Mouse (Mus musculus): ENCODE measurements around the gene Taf5. TPM values are rescaled to one million over a fixed set of nuclear protein-coding genes. Genes with fewer than 3 reads are reported as not detected.
A peak's percentile ranks its signal among the peaks of the same experiment; 100 is the strongest.

Taf5 gene
- polyA plus RNA-seq, 1 experiment from 2014 or later = 12.3 TPM

- DNase-seq (ENCODE audit: low spot score) = no peak
- peaks cover 10% of the 10 kb centered on the region; the same call in 1 of the 2 replicates for H3K4me1 ChIP-seq (ENCODE audit: control insufficient read depth, insufficient read depth, low read length)
- ATAC-seq (ENCODE audit: insufficient number of reproducible peaks, low FRiP score, low TSS enrichment, low read depth) = no peak
- H3K27me3 ChIP-seq (ENCODE audit: control insufficient read depth, insufficient read depth, low read length) = no peaks in the 10 kb centered on the region
- peaks cover 3% of the 10 kb centered on the region; the same call in 1 of the 2 replicates for H3K36me3 ChIP-seq (ENCODE audit: control insufficient read depth, insufficient read depth, low read length)
- no peak overlapping the region for H3K27ac ChIP-seq (replicated peaks; ENCODE audit: low read depth, low read length)
- 66% methylated on average over 4 of the region's 4 CpGs for WGBS
- no peak overlapping the region for H3K4me3 ChIP-seq (ENCODE audit: low read depth, low read length)
- H3K9ac ChIP-seq (ENCODE audit: low read length) = no peak overlapping the region
- peak overlapping the region; percentile 77; the same call in 1 of the 2 replicates for H3K4me2 ChIP-seq (ENCODE audit: low read depth, severe bottlenecking)
- H3K9me3 ChIP-seq (ENCODE audit: control insufficient read depth, low read length) = no peaks in the 10 kb centered on the region
These were observed 18.5 kb upstream of the Taf5 start for GRCm38 (mm10) chr19:47049061-47049460.

- Histone ChIP-seq H3K27ac (replicated peaks; ENCODE audit: low read depth, low read length) (no peak overlapping the region), H3K9ac (ENCODE audit: low read length) (peak overlapping the region; percentile 84), H3K36me3 (ENCODE audit: control insufficient read depth, insufficient read depth, low read length) (peaks cover 3% of the 10 kb centered on the region; the same call in 1 of the 2 replicates), H3K4me1 (ENCODE audit: control insufficient read depth, insufficient read depth, low read length) (peaks cover 10% of the 10 kb centered on the region; the same call in 1 of the 2 replicates), H3K4me2 (ENCODE audit: low read depth, severe bottlenecking) (peak overlapping the region; percentile 77), H3K9me3 (ENCODE audit: control insufficient read depth, low read length) (no peaks in the 10 kb centered on the region), H3K4me3 (ENCODE audit: low read depth, low read length) (peak overlapping the region; percentile 75), H3K27me3 (ENCODE audit: control insufficient read depth, insufficient read depth, low read length) (no peaks in the 10 kb centered on the region)
- WGBS = 13% methylated on average over 7 of the region's 7 CpGs
- ATAC-seq (ENCODE audit: insufficient number of reproducible peaks, low FRiP score, low TSS enrichment, low read depth) = no peak
- no peak for DNase-seq (ENCODE audit: low spot score)
These were observed 17.7 kb upstream of the Taf5 start for GRCm38 (mm10) chr19:47049840-47050239.

- peak; percentile 87 for ATAC-seq (ENCODE audit: insufficient number of reproducible peaks, low FRiP score, low TSS enrichment, low read depth)
- Histone ChIP-seq H3K4me3 (ENCODE audit: low read depth, low read length) (peak within 1 kb of the TSS; percentile 75), H3K27ac (replicated peaks; ENCODE audit: low read depth, low read length) (peak within 1 kb of the TSS; percentile 89), H3K4me2 (ENCODE audit: low read depth, severe bottlenecking) (peak within 1 kb of the TSS; percentile 77), H3K4me1 (ENCODE audit: control insufficient read depth, insufficient read depth, low read length) (peaks cover 10% of the 10 kb centered on the region; the same call in 1 of the 2 replicates), H3K9ac (ENCODE audit: low read length) (peak within 1 kb of the TSS; percentile 84), H3K9me3 (ENCODE audit: control insufficient read depth, low read length) (no peaks in the 10 kb centered on the region), H3K27me3 (ENCODE audit: control insufficient read depth, insufficient read depth, low read length) (no peaks in the 10 kb centered on the region), H3K36me3 (ENCODE audit: control insufficient read depth, insufficient read depth, low read length) (no peaks in the 10 kb centered on the region; the same call in 1 of the 2 replicates)
- DNase-seq (ENCODE audit: low spot score) = peak; percentile 89
- WGBS = under 1% methylated on average over 71 of the region's 75 CpGs
These were observed 17.1 kb upstream of the Taf5 start, which contains the start of gene Pcgf6 for GRCm38 (mm10) chr19:47050271-47051032. Pcgf6 (minus strand) TSS chr19:47050906.

DNA sequence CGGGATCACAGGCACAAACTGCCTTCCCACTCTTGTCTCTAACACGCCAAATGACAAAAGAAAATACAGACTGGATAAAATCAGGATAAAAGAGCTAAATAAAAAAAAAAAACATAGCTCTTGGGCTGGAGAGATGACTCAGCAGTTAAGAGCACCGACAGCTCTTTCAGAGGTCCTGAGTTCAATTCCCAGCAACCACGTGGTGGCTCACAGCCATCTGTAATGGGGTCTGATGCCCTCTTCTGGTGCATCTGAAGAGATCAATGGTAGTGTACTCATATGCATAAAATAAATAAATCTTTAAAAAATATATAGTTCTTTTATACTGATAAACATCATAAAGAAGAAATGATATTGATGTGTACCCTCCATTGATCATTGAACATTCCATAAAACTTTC, 14.6 kb upstream of the Taf5 start:
- H3K4me2 ChIP-seq (ENCODE audit: low read depth, severe bottlenecking) = no peak overlapping the region
- no peak overlapping the region for H3K4me3 ChIP-seq (ENCODE audit: low read depth, low read length)
- ATAC-seq (ENCODE audit: insufficient number of reproducible peaks, low FRiP score, low TSS enrichment, low read depth) (no peak), DNase-seq (ENCODE audit: low spot score) (no peak)
- no peak overlapping the region for H3K27ac ChIP-seq (replicated peaks; ENCODE audit: low read depth, low read length)
- no peak overlapping the region for H3K9ac ChIP-seq (ENCODE audit: low read length)
- WGBS = 79% methylated on average over 4 of the region's 4 CpGs
- H3K9me3 ChIP-seq (ENCODE audit: control insufficient read depth, low read length) = no peaks in the 10 kb centered on the region
- H3K36me3 ChIP-seq (ENCODE audit: control insufficient read depth, insufficient read depth, low read length) = no peaks in the 10 kb centered on the region
- no peaks in the 10 kb centered on the region for H3K27me3 ChIP-seq (ENCODE audit: control insufficient read depth, insufficient read depth, low read length)
- H3K4me1 ChIP-seq (ENCODE audit: control insufficient read depth, insufficient read depth, low read length) = peaks cover 10% of the 10 kb centered on the region; the same call in 1 of the 2 replicates

DNA sequence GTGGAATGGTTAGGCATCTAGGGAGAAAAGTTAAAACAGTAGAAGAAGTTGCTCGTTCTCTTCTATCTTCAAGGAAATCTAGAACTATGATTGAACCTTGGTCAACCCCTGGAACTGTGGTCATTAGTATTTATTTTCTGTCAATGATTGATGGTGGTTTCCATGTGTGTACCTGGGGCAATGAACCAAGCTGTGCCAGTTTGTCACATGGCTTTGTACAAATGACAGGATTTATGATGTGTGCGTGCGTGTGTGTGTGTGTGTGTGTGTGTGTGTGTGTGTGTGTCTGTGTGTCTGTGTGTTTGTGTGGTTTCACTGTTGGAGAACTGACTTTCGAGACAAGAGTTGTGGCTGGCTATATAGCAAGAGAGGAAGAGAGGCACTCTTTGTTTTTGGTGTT, 14.1 kb upstream of the Taf5 start:
- Histone ChIP-seq H3K4me2 (ENCODE audit: low read depth, severe bottlenecking) (no peak overlapping the region), H3K27ac (replicated peaks; ENCODE audit: low read depth, low read length) (no peak overlapping the region), H3K4me1 (ENCODE audit: control insufficient read depth, insufficient read depth, low read length) (peaks cover 10% of the 10 kb centered on the region; the same call in 1 of the 2 replicates), H3K9ac (ENCODE audit: low read length) (no peak overlapping the region), H3K36me3 (ENCODE audit: control insufficient read depth, insufficient read depth, low read length) (no peaks in the 10 kb centered on the region), H3K27me3 (ENCODE audit: control insufficient read depth, insufficient read depth, low read length) (no peaks in the 10 kb centered on the region), H3K4me3 (ENCODE audit: low read depth, low read length) (no peak overlapping the region), H3K9me3 (ENCODE audit: control insufficient read depth, low read length) (no peaks in the 10 kb centered on the region)
- DNase-seq (ENCODE audit: low spot score) (no peak), ATAC-seq (ENCODE audit: insufficient number of reproducible peaks, low FRiP score, low TSS enrichment, low read depth) (no peak)
- 86% methylated on average over 4 of the region's 4 CpGs for WGBS

DNA sequence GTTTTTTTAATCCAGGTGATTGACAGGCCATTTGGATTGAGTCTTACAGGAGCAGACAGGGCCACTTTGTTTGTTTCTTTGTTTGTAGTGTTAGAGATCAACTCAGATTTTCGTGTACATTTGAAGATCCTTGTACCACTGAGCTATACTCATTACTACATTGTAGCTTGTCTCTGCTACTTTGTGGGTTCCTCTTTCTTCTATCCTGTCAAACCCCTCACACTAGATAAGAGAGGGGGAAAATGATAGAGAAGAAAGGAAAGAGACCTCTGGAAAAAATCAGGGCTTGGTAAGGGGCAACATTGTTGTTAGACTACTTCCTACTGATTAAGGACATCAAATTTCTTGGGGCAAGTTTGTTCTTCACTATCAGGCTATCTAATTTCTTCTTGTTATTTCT, 9.9 kb upstream of the Taf5 start:
- DNase-seq (ENCODE audit: low spot score) (no peak), ATAC-seq (ENCODE audit: insufficient number of reproducible peaks, low FRiP score, low TSS enrichment, low read depth) (no peak)
- no peak overlapping the region for H3K9ac ChIP-seq (ENCODE audit: low read length)
- H3K9me3 ChIP-seq (ENCODE audit: control insufficient read depth, low read length) = no peaks in the 10 kb centered on the region
- H3K4me1 ChIP-seq (ENCODE audit: control insufficient read depth, insufficient read depth, low read length) = no peaks in the 10 kb centered on the region
- H3K4me2 ChIP-seq (ENCODE audit: low read depth, severe bottlenecking) = no peak overlapping the region
- no peak overlapping the region for H3K27ac ChIP-seq (replicated peaks; ENCODE audit: low read depth, low read length)
- H3K27me3 ChIP-seq (ENCODE audit: control insufficient read depth, insufficient read depth, low read length) = no peaks in the 10 kb centered on the region
- WGBS = 61% methylated on average over 1 of the region's 1 CpGs
- no peaks in the 10 kb centered on the region for H3K36me3 ChIP-seq (ENCODE audit: control insufficient read depth, insufficient read depth, low read length)
- H3K4me3 ChIP-seq (ENCODE audit: low read depth, low read length) = no peak overlapping the region

DNA sequence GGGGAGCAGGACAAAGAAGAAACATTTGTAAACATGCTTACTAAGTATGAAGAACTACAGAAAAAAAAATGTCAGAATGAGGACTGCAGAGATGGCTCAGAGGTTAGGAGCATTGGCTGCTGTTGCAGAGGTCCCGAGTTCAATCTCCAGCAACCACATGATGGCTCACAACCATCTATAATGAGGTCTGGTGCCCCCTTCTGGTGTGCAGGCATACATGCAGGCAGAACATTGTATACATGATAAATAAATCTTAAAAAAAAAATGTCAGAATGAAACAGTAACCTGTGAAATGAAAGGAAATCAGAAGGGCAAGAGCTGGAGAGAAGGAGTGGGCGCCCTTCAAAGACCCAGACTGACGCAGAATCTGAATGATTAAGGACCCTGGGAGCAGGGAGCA, 1.7 kb upstream of the Taf5 start:
- Histone ChIP-seq H3K27me3 (ENCODE audit: control insufficient read depth, insufficient read depth, low read length) (no peaks in the 10 kb centered on the region), H3K9ac (ENCODE audit: low read length) (no peak overlapping the region), H3K4me2 (ENCODE audit: low read depth, severe bottlenecking) (no peak overlapping the region), H3K4me1 (ENCODE audit: control insufficient read depth, insufficient read depth, low read length) (peaks cover 6% of the 10 kb centered on the region; the same call in 1 of the 2 replicates), H3K36me3 (ENCODE audit: control insufficient read depth, insufficient read depth, low read length) (no peaks in the 10 kb centered on the region), H3K9me3 (ENCODE audit: control insufficient read depth, low read length) (no peaks in the 10 kb centered on the region), H3K27ac (replicated peaks; ENCODE audit: low read depth, low read length) (no peak overlapping the region), H3K4me3 (ENCODE audit: low read depth, low read length) (no peak overlapping the region)
- 92% methylated on average over 3 of the region's 3 CpGs for WGBS
- ATAC-seq (ENCODE audit: insufficient number of reproducible peaks, low FRiP score, low TSS enrichment, low read depth) (no peak), DNase-seq (ENCODE audit: low spot score) (no peak)

DNA sequence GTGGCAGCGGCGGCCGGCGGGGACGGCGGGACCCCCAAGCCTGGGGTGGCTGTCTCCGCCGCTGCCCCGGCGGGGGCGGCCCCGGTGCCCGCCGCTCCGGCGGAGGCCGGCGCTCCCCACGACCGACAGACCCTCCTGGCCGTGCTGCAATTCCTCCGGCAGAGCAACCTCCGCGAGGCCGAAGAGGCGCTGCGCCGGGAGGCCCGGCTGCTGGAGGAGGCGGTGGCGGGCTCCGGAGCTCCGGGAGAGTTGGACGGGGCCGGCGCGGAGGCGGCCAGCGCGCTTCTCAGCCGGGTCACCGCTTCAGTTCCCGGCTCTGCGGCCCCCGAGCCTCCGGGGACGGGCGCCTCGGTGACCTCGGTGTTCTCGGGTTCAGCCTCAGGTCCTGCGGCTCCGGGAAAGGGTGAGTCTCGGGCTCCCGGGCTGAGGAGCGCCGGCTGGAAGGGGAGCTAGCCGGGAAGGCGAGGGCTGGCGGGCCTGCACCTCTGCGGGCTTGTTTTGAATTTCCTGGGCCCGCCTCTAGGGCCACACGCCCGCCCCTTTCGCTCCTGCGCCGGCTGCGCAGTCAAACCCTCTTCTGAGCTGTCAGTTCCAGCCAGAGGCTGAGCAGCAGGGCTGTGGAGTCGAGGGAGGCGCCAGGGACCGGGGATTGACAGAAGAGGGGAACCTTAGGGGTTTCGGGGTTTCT, 522 bp downstream of the Taf5 start:
- Histone ChIP-seq H3K4me1 (ENCODE audit: control insufficient read depth, insufficient read depth, low read length) (peaks cover 6% of the 10 kb centered on the region; the same call in 1 of the 2 replicates), H3K9ac (ENCODE audit: low read length) (peak overlapping the region; percentile 92), H3K36me3 (ENCODE audit: control insufficient read depth, insufficient read depth, low read length) (peaks cover 2% of the 10 kb centered on the region; the same call in 1 of the 2 replicates), H3K9me3 (ENCODE audit: control insufficient read depth, low read length) (no peaks in the 10 kb centered on the region), H3K4me2 (ENCODE audit: low read depth, severe bottlenecking) (peak overlapping the region; percentile 58), H3K27ac (replicated peaks; ENCODE audit: low read depth, low read length) (peak overlapping the region; percentile 68), H3K4me3 (ENCODE audit: low read depth, low read length) (peak overlapping the region; percentile 98), H3K27me3 (ENCODE audit: control insufficient read depth, insufficient read depth, low read length) (no peaks in the 10 kb centered on the region)
- ATAC-seq (ENCODE audit: insufficient number of reproducible peaks, low FRiP score, low TSS enrichment, low read depth) (peak; percentile 77), DNase-seq (ENCODE audit: low spot score) (peak; percentile 83)
- under 1% methylated on average over 72 of the region's 72 CpGs for WGBS

All from limb, embryonic 11.5 days (tissue).